Mouse (Mus musculus) hindbrain, embryonic 14.5 days (tissue): ENCODE results near the gene Gbgt1. TPM values are rescaled to one million over a fixed set of nuclear protein-coding genes. Genes with fewer than 3 reads are reported as not detected.

Source experiments
- ATAC-seq: fragments of 200-750 bp; cut with Nextera tagmentation; 2 replicates; pipeline ENCODE4 v1.8.0; 2017; ENCODE audit warnings: moderate number of reproducible peaks, mild to moderate bottlenecking, moderate TSS enrichment, moderate library complexity; ENCODE audit not compliant: low FRiP score
- DNase-seq: peaks from one replicate; pipeline ENCODE4 v3.0.0-alpha.2; 2015; ENCODE audit warnings: low spot score
- H3K27ac ChIP-seq: fragments of 300-500 bp; sonication (generic); 2 replicates; pipeline ENCODE4 v1.5.1; 2014; ENCODE audit warnings: mild to moderate bottlenecking, moderate library complexity
- H3K27me3 ChIP-seq: fragments of 300-500 bp; sonication (generic); 2 replicates; pipeline ENCODE4 v1.6.1; 2014; ENCODE audit warnings: mild to moderate bottlenecking, low read length, mixed read lengths; ENCODE audit not compliant: control insufficient read depth, insufficient read depth
- H3K36me3 ChIP-seq: fragments of 300-500 bp; sonication (generic); replicated peaks from 2 replicates; pipeline ENCODE4 v1.6.1; 2014; ENCODE audit not compliant: control insufficient read depth, insufficient read depth
- H3K4me1 ChIP-seq: fragments of 300-500 bp; sonication (generic); replicated peaks from 2 replicates; pipeline ENCODE4 v1.6.1; 2014; ENCODE audit warnings: antibody characterized with exemption, low read length, mixed read lengths; ENCODE audit not compliant: control insufficient read depth, insufficient read depth
- H3K4me2 ChIP-seq: fragments of 300-500 bp; sonication (generic); replicated peaks from 2 replicates; pipeline ENCODE4 v1.6.1; 2014; ENCODE audit warnings: mild to moderate bottlenecking, moderate library complexity
- H3K4me3 ChIP-seq: fragments of 300-500 bp; sonication (generic); replicated peaks from 2 replicates; pipeline ENCODE4 v1.5.1; 2014; ENCODE audit warnings: mild to moderate bottlenecking, low read length
- H3K9ac ChIP-seq: fragments of 300-500 bp; sonication (generic); 2 replicates; pipeline ENCODE4 v1.6.1; 2014
- H3K9me3 ChIP-seq: fragments of 300-500 bp; sonication (generic); 2 replicates; pipeline ENCODE4 v1.6.1; 2016; ENCODE audit warnings: low read length; ENCODE audit not compliant: control insufficient read depth
- WGBS: fragments of 180-500 bp; shearing (Covaris S2); extraction: QIAGEN DNeasy Blood & Tissue Kit; methylation state at CpG from one replicate; pipeline ENCODE4 v1.1.7; 2014; 5-methylcytosine and 5-hydroxymethylcytosine counted together
- polyA plus RNA-seq: library from polyadenylated mRNA; unstranded; fragments of >200 nt; fragmentation: Nextera tagmentation; extraction: Ambion mirVana; gene quantifications from 2 replicates; pipeline ENCODE4 v1.2.1, GENCODE M21; 2014

Gene Gbgt1
- polyA plus RNA-seq, 1 experiment from 2014 or later = 1.7 TPM

DNA sequence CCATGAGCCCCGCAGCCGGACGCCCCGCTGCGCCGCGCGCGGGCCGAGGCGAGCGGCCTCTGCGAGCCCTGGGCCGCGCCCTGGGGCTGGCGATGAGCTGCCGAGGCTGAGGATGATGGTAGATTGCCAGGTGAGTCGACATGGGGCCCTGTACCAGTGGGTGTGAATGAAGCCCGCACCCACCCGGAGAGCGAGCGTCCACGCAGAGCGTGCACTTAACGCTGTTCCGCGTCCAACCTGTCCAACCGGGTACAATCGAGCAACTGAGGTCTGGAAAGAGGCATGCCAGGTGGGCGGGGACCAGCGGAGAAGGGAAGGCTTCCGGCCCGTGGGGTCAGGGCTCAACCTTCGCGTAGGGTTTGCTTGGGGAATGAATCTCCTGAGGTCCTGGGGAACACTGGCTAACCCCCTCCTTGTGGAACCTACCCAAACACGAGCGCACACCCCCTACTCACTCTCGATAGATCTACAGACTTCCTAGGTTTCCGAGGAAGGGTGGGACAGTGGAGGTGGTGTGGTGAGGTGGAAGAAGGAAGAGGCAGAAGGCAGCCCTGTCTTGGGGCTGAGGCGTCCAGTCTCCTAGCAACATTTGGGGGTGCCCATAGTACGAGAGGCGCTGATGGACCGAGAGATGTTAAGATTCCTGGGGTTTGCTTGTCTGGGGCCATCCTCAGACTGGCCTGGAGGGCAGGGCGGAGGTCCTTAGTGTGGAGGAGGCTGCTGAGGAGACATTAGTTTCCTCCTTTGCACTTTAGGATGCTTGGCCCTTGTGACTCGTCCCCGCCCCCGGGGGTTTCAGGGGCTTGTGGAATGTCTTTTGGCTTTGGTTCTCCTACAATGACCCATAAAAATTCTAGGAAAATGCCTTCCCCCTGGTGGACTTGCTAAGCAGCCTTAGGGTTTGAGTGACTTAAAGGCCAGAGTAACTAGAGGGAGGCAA lies 17.0 kb downstream of the Gbgt1 start:
- Histone ChIP-seq H3K27me3 (no peaks in the 10 kb centered on the region), H3K9me3 (no peaks in the 10 kb centered on the region), H3K4me1 (peaks cover 46% of the 10 kb centered on the region), H3K4me3 (peak overlapping the region; percentile 97), H3K36me3 (peaks cover 14% of the 10 kb centered on the region), H3K9ac (peak overlapping the region; percentile 97), H3K4me2 (peak overlapping the region; percentile 94), H3K27ac (peak overlapping the region; percentile 91)
- 5% methylated on average over 47 of the region's 47 CpGs for WGBS
- DNase-seq = no peak
- peak; percentile 41; the same call in 1 of the 2 replicates for ATAC-seq

GRCm38 (mm10) chr2:28514489-28514888 lies 17.8 kb downstream of the Gbgt1 start:
- Histone ChIP-seq H3K4me1 (peaks cover 52% of the 10 kb centered on the region), H3K36me3 (peaks cover 17% of the 10 kb centered on the region), H3K9me3 (no peaks in the 10 kb centered on the region), H3K27ac (peak overlapping the region; percentile 91), H3K4me2 (peak overlapping the region; percentile 94), H3K9ac (peak overlapping the region; percentile 97), H3K4me3 (peak overlapping the region; percentile 97), H3K27me3 (no peaks in the 10 kb centered on the region)
- WGBS = 12% methylated on average over 5 of the region's 5 CpGs
- peak; percentile 88 for DNase-seq
- ATAC-seq = no peak

DNA sequence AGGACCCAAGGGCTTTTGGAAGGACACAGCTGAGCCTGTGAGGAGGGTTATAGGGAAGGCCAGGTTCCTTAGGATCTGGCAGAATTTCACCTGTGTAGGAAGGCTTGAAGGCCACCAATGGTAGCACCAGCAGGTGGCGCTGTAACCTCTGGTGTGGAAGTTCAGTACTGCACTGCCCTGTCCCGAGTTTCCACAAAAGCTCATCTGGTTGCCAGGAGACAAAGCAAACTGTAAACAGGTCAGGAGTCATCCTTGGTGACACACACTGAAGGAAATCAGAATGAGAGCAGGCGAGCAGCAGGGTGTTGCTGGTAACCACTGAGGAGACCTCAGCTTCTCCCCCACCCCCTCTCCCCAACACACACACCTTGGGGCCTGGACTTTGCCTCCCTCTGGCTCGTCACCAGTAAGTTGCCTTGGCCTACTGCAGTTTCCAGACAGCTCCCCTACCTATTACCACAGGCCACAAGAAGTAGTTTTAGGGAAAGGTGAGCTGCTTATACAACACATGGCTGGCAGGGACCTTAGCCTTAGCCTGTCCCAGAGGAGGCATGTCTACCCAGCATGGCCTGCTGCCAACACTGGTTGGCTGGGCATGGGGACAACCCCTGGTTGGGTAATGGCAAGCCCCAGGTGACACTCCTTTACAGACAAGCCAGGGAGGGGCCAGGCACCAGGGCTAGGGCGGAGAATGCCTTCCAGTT lies 20.7 kb downstream of the Gbgt1 start:
- DNase-seq (peak; percentile 67), ATAC-seq (no peak)
- Histone ChIP-seq H3K27ac (peak overlapping the region; percentile 66; the same call in 1 of the 2 replicates), H3K4me1 (peaks cover 73% of the 10 kb centered on the region), H3K9ac (no peak overlapping the region), H3K36me3 (peaks cover 24% of the 10 kb centered on the region), H3K9me3 (no peaks in the 10 kb centered on the region), H3K27me3 (no peaks in the 10 kb centered on the region), H3K4me3 (no peak overlapping the region), H3K4me2 (peak overlapping the region; percentile 17)
- 36% methylated on average over 5 of the region's 5 CpGs for WGBS

DNA sequence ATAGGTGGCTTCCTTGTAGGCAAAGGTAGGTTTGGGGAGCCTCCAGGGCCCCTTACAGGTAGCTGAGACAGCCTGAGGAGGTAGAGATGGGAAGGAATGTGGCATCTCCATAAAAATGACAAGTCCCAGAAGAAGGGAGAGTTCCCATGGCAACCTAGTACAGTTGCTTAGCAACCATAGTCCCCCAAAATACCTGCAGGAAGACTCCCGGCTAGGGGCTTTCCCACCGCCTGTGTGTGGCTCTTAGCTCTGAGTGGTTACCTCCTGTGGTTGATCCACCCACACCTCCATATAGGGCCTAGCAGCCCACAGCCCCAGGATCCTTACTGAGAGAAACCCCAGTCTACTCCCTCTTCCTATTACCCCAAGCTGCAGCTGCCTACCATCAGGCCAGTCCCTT lies 21.5 kb downstream of the Gbgt1 start:
- Histone ChIP-seq H3K27ac (peak overlapping the region; percentile 66), H3K9ac (0 out of 2 replicates have a peak overlapping the region, but pooled peaks have one; percentile 16), H3K4me1 (peaks cover 73% of the 10 kb centered on the region), H3K27me3 (no peaks in the 10 kb centered on the region), H3K4me2 (peak overlapping the region; percentile 17), H3K4me3 (no peak overlapping the region), H3K9me3 (no peaks in the 10 kb centered on the region), H3K36me3 (peaks cover 28% of the 10 kb centered on the region)
- 0% methylated on average over 2 of the region's 2 CpGs for WGBS
- ATAC-seq = no peak
- DNase-seq = no peak

- Histone ChIP-seq H3K4me1 (peaks cover 70% of the 10 kb centered on the region), H3K9me3 (no peaks in the 10 kb centered on the region), H3K27me3 (no peaks in the 10 kb centered on the region), H3K27ac (no peak overlapping the region), H3K4me3 (no peak overlapping the region), H3K9ac (0 out of 2 replicates have a peak overlapping the region, but pooled peaks have one; percentile 18), H3K4me2 (no peak overlapping the region), H3K36me3 (peaks cover 23% of the 10 kb centered on the region)
- no peak for ATAC-seq
- WGBS = 65% methylated on average over 5 of the region's 5 CpGs
- no peak for DNase-seq
Observed at GRCm38 (mm10) chr2:28520581-28520980, 23.9 kb downstream of the Gbgt1 start.

DNA sequence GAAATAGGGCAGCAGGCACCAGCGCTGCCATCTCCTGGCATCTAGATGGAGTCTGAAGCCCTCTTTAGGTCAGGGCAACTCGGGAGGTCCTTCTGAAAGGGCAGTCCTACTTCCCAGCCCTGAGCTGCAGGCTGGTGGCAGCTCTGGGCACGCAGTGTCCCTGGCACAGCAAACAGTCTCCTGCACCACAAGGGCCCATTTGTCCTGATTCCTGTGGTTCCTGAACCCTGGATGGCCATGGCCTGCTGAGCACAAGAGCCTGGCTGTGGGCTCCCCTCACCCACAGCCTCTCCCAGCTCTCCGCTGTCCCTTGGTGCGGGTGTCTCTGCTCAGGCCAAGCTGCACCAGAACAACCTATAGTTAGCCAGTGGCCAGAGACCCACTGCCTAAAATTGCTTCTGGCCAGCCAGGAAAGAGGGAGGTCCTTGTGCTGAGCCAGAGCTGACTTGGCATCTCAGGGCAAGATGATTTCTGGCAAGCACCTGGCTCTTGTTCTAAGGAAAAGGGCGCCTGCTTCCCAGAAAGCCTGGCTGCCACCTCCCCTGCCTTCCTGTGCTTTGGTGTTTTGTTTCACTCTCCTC lies 25.0 kb downstream of the Gbgt1 start:
- 83% methylated on average over 6 of the region's 6 CpGs for WGBS
- H3K4me1 ChIP-seq = peaks cover 69% of the 10 kb centered on the region
- ATAC-seq = no peak
- no peak for DNase-seq
- H3K9ac ChIP-seq = no peak overlapping the region
- peaks cover 16% of the 10 kb centered on the region for H3K36me3 ChIP-seq
- H3K4me3 ChIP-seq = no peak overlapping the region
- H3K27ac ChIP-seq = 0 out of 2 replicates have a peak overlapping the region, but pooled peaks have one; percentile 14
- no peak overlapping the region for H3K4me2 ChIP-seq
- no peaks in the 10 kb centered on the region for H3K27me3 ChIP-seq
- no peaks in the 10 kb centered on the region for H3K9me3 ChIP-seq

DNA sequence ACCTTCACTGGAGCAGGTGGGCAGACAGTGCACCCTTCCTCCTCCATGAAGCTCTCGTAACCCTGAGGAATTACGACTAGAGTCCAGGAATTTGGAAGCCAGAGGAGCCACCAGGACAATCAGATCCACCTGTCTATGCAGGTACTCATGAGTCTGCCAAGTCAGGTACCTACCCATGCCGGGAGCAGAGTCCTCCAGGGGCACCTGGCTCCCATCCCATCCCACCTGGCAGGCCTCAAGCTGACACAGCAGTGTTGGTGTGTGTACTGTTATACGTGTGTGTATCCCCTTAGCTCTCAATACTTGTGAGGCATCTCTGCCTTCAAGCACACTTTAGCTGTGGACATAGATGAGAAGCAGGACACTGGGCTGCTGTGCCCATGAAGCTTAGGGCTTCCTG lies 25.5 kb downstream of the Gbgt1 start:
- ATAC-seq (no peak), DNase-seq (no peak)
- H3K9ac ChIP-seq = no peak overlapping the region
- H3K4me2 ChIP-seq = no peak overlapping the region
- peaks cover 15% of the 10 kb centered on the region for H3K36me3 ChIP-seq
- H3K9me3 ChIP-seq = no peaks in the 10 kb centered on the region
- WGBS = 86% methylated on average over 4 of the region's 4 CpGs
- no peak overlapping the region for H3K27ac ChIP-seq
- H3K4me3 ChIP-seq = no peak overlapping the region
- peaks cover 65% of the 10 kb centered on the region for H3K4me1 ChIP-seq
- no peaks in the 10 kb centered on the region for H3K27me3 ChIP-seq

GRCm38 (mm10) chr2:28523643-28524117 lies 27.0 kb downstream of the Gbgt1 start:
- Histone ChIP-seq H3K9ac (no peak overlapping the region), H3K36me3 (peaks cover 14% of the 10 kb centered on the region; the same call in 1 of the 2 replicates), H3K4me3 (no peak overlapping the region), H3K4me1 (peaks cover 50% of the 10 kb centered on the region), H3K4me2 (no peak overlapping the region), H3K27me3 (no peaks in the 10 kb centered on the region), H3K9me3 (no peaks in the 10 kb centered on the region), H3K27ac (0 out of 2 replicates have a peak overlapping the region, but pooled peaks have one; percentile 85)
- DNase-seq (peak; percentile 82), ATAC-seq (peak; percentile 82)
- 15% methylated on average over 5 of the region's 5 CpGs for WGBS
